Mouse (Mus musculus): ENCODE results near the gene Bcap29.
"Not testable (repeated sequence)": the region's sequence is repeated elsewhere in the genome, so short reads cannot be mapped to it uniquely, and the experiment has no call there.

Bcap29 gene

GRCm38 (mm10) chr12:31634343-31635239 is at the start of gene Bcap29:
Gene Bcap29, minus strand, starts transcription at chr12:31634658.
- DNase-seq: peak; percentile 89

GRCm38 (mm10) chr12:31667187-31667586 is 32.7 kb upstream of the Bcap29 start:
- no peak for DNase-seq

DNA sequence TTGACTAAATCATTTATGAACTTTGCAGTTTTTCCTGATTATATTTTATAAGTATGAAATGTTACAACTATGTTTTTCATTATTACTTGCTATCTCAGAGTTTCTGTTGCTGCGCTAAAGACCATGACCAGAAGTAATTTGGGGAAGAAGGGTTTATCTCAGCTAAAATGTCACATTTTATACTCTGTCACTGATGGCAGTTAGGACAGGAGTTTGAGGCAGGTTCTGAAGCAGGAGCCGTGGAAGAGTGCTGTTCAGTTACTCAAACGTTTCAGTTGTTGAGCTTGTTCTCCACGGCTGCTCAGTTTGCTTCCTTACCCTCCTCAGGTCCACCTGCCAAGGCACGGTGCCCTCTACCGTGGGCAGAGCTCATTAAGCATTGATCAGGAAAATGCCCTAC is 31.5 kb upstream of the Bcap29 start:
- no peak for DNase-seq

- DNase-seq: no peak
Observed at GRCm38 (mm10) chr12:31656841-31657240, 22.4 kb upstream of the Bcap29 start.

GRCm38 (mm10) chr12:31654965-31655477 is 20.6 kb upstream of the Bcap29 start:
- DNase-seq: no peak

DNA sequence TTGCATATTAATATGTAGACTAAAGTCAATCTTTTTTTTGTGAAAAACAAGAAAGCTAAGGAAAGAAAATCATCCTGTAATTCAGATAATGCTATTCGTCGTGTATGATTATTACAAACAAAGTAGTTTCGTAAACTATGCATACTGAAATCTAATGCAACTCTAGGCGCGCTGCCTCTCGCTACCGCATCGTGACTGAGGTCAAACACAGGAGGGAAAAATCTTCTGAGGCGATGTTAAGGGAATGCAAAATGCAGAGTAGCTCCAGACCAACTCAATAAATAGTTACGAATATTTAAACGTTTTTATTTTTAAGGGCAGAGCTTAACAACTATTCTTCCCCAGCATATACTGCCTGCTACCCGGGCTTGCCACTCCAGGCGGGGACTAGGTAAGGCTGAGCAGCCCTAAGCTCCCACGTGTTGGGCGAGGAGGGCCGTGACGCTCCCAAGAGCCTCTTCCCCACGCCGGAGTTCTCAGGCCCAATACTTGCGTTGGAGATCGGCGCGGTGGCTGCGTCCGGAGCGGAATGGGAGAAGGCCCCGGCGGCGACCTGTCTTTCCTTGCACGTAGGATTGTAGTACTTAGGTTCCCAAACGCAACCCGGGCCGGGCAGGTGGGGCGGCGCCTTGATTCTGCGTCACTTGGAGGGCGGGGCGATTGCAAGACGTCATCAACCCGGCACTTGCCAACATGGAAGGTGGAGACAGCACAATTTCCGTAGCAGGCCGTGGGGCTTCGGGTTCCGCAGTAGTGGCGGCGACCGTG is 19.9 kb upstream of the Bcap29 start, which contains the start of the genes Dus4l and Cog5:
TSS of gene Dus4l (minus strand) at position 630 of the 768 bp plus-strand sequence.
TSS of gene Cog5 (plus strand) at position 673 of the 768 bp plus-strand sequence.
- DNase-seq: peak; percentile 94

- no peak for DNase-seq
Observed at GRCm38 (mm10) chr12:31653611-31654010, 19.2 kb upstream of the Bcap29 start.

- no peak for DNase-seq
Observed at GRCm38 (mm10) chr12:31635240-31635607, 766 bp upstream of the Bcap29 start.

DNA sequence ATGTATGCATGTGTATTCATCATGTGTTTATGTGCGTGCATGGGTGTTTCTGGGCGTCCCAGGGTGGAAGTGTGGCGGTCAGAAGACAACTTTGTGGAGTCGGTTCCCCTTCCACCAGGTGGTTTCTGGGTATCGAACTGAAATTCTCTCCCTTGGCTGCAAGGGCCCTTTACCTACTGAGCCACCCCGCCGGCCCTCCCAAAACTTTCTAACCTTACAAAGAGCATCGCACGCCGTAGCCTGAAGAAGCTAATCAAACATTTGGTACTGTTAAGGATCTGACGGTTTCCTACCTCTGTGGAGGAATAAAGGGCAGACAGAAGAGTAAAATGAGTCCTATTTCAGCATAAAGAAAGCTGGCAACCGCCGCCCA is 502 bp downstream of the Bcap29 start:
- DNase-seq: no peak

GRCm38 (mm10) chr12:31628396-31628795 is 6.1 kb downstream of the Bcap29 start:
- DNase-seq: not testable (repeated sequence)

GRCm38 (mm10) chr12:31625016-31625415 is 9.4 kb downstream of the Bcap29 start:
- DNase-seq: no peak

DNA sequence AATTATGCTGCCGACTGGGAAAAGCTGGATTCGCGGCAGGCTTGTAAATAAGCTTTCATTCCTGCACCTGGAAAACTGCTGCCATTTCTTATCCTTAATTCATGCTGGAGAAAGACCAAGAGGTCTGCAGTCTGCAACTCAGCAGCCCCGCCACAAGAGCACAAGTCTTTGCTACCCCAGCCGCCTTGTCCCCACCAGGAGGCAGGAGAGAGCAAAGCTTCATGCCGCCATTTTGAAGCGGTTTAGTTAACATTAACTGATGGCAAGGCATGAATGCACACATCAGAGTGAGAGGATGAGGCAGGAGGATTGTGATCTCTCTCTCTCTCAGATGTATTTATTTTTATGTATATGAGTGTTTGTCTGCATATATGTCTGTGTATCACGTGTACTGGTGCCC is 14.4 kb downstream of the Bcap29 start:
- no peak for DNase-seq

GRCm38 (mm10) chr12:31613353-31613752 is 21.1 kb downstream of the Bcap29 start:
- DNase-seq: no peak

DNA sequence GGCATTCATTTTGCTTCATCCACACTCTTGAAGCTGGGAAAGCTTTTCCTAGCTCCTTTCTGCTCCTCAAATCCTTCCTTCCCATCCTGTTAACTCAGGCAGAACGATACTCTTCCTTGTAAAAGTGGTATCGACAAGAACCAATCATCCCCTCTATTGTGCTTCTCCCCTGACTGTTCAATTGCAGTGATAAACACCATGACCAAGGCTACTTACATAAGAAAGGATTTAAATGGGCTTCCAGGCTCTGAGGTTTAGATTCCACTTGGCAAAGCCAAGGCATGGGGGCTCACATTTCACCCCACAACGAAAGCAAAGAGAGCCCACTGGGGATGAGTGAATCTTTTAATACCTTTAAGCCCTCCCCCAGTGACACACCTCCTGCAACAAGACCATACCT is 26.3 kb downstream of the Bcap29 start:
- no peak for DNase-seq

- no peak for DNase-seq
Observed at GRCm38 (mm10) chr12:31604894-31605293, 29.6 kb downstream of the Bcap29 start.

DNA sequence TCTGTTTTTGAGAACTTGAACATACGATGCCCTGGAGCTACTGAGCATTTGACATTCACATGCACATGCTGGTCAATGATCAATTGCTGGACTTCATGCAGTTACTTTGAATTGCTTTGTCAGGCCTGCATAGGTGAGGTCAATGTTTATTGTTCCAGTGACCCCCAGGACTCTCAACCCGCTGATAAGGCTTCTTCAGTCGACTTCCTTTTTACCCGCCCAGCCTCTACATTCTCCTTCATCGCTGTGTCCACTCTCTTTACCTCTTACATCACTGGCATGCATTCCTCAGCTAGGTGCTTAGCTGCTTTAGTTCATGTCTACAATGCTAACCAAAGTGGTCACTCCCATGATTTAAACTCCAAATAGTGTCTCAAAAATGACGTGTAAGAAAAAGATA is 30.9 kb downstream of the Bcap29 start:
- DNase-seq: no peak

GRCm38 (mm10) chr12:31594296-31594695 is 40.2 kb downstream of the Bcap29 start:
- no peak for DNase-seq

DNA sequence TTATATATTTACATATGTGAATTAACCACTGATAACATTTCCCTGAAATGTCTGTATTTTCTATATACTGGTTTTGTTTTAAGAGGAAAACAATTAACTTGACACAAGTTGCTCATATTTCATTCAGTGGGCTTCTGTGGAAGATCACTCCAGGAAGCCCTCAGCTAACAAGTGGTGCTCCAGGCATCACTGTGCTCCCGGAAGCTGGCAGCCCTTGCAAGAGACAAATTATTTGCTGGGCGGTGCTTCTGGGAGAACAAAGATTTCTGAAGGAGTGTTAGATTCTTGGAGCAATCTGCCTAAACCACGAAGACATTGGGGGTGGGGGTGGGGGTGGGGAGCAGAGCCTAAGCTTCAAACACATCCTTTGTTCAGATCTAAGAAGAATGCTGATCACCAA is 42.4 kb downstream of the Bcap29 start:
- DNase-seq: no peak

DNA sequence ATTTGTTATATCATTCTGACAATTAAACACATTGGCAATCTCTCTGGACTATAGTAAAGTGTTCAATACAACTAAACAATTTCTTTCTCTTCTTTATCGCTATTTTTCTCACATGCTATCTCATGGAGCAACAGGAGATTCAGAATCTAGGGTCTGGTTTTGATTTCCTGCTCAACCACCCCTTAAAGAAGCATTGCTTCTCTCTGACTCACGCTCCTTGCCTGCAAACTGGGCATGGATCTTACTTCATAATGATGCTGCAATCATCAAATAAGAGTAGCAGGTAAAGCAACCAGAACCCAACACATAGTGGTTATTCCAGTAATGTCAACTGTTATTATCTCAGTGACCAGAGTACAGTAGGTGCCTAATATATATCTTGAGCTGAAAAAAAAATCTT is 50.7 kb downstream of the Bcap29 start:
- DNase-seq: no peak

- no peak for DNase-seq
Observed at GRCm38 (mm10) chr12:31582081-31582480, 52.4 kb downstream of the Bcap29 start.

GRCm38 (mm10) chr12:31581319-31581810 is 53.1 kb downstream of the Bcap29 start:
- DNase-seq: no peak

GRCm38 (mm10) chr12:31580634-31581318 is 53.7 kb downstream of the Bcap29 start:
- DNase-seq: peak; percentile 95

Measured in retina, postnatal 1 day (tissue).